Mouse (Mus musculus) ES-E14 (cell line): ENCODE data around the gene Ivd. TPM values are rescaled to one million over a fixed set of nuclear protein-coding genes. Genes with fewer than 3 reads are reported as not detected.

Experiments used
- DNase-seq: peaks from one replicate; pipeline ENCODE4 v3.0.0-alpha.2; 2013; ENCODE audit warnings: low read depth, low spot score
- H3K27ac ChIP-seq: 2 replicates; pipeline ENCODE4 v1.5.1; 2012; ENCODE audit warnings: low read depth, mild to moderate bottlenecking, low read length, moderate library complexity, mixed read lengths; ENCODE audit not compliant: poor library complexity, insufficient read depth, severe bottlenecking
- H3K36me3 ChIP-seq: 2 replicates; pipeline ENCODE4 v1.6.1; 2012; ENCODE audit warnings: mild to moderate bottlenecking, low read length, moderate library complexity, mixed read lengths; ENCODE audit not compliant: control insufficient read depth, poor library complexity, insufficient read depth, severe bottlenecking
- H3K4me1 ChIP-seq, 2 experiments: fragments of 150-350 bp in 1 of 2; sonication (generic) in 1 of 2; 2 replicates each; pipeline ENCODE4 v1.6.1; 2012; ENCODE audit warnings: low read length in 2 of 2, mild to moderate bottlenecking in 1 of 2, mixed read lengths in 1 of 2; ENCODE audit not compliant: control insufficient read depth in 2 of 2, insufficient read depth in 2 of 2, poor library complexity in 1 of 2
- H3K4me3 ChIP-seq, 2 experiments: fragments of 150-350 bp in 1 of 2; sonication (generic) in 1 of 2; 2 replicates each; pipeline ENCODE4 v1.5.1; 2012; ENCODE audit warnings: low read length in 2 of 2, low read depth in 1 of 2, mild to moderate bottlenecking in 1 of 2, mixed read lengths in 1 of 2; ENCODE audit not compliant: insufficient read depth in 1 of 2, poor library complexity in 1 of 2, severe bottlenecking in 1 of 2
- H3K9ac ChIP-seq: 2 replicates; pipeline ENCODE4 v1.6.1; 2012; ENCODE audit warnings: low read depth, mild to moderate bottlenecking, low read length, mixed read lengths; ENCODE audit not compliant: poor library complexity, insufficient read depth, severe bottlenecking
- H3K9me3 ChIP-seq: fragments of 150-350 bp; sonication (generic); 2 replicates; pipeline ENCODE4 v1.6.1; 2012; ENCODE audit warnings: low read depth, mild to moderate bottlenecking, low read length; ENCODE audit not compliant: control insufficient read depth, insufficient read depth
- CHD2 ChIP-seq: IDR thresholded peaks from 2 replicates; pipeline ENCODE4 v1.6.1; 2014; ENCODE audit warnings: mild to moderate bottlenecking, low read depth, low read length, inconsistent platforms
- HCFC1 ChIP-seq: IDR thresholded peaks from 2 replicates; pipeline ENCODE4 v1.6.1; 2012; ENCODE audit warnings: low read length, inconsistent platforms, borderline replicate concordance; ENCODE audit not compliant: insufficient read depth
- MAFK ChIP-seq: IDR thresholded peaks from 2 replicates; pipeline ENCODE4 v1.6.1; 2014; ENCODE audit warnings: mild to moderate bottlenecking, low read depth, low read length, inconsistent platforms; ENCODE audit not compliant: insufficient read depth
- ZC3H11A ChIP-seq: IDR thresholded peaks from 2 replicates; pipeline ENCODE4 v1.6.1; 2012; ENCODE audit warnings: low read depth, mild to moderate bottlenecking, inconsistent platforms, low read length, borderline replicate concordance
- ZNF384 ChIP-seq: IDR thresholded peaks from 2 replicates; pipeline ENCODE4 v1.6.1; 2012; ENCODE audit warnings: low read depth, low read length, inconsistent platforms
- in situ Hi-C, 2 experiments: fragments of 600-800 bp; cut with MboI; formaldehyde crosslinking; loops; one replicate each; pipeline ENCODE4 v1.15.1; 2025; ENCODE audit warnings: low sequenced_read_pairs in 2 of 2, inconsistent platforms in 1 of 2; ENCODE audit not compliant: unreplicated experiment in 2 of 2
- total RNA-seq: library from RNA; depleted of rRNA; stranded (reverse); fragments of 300-350 nt; gene quantifications from 2 replicates; pipeline ENCODE4 v1.2.3, GENCODE M21; 2012; rRNA removed

Ivd gene
- total RNA-seq, result 19.6 and 24.9 TPM in 2 replicates

DNA sequence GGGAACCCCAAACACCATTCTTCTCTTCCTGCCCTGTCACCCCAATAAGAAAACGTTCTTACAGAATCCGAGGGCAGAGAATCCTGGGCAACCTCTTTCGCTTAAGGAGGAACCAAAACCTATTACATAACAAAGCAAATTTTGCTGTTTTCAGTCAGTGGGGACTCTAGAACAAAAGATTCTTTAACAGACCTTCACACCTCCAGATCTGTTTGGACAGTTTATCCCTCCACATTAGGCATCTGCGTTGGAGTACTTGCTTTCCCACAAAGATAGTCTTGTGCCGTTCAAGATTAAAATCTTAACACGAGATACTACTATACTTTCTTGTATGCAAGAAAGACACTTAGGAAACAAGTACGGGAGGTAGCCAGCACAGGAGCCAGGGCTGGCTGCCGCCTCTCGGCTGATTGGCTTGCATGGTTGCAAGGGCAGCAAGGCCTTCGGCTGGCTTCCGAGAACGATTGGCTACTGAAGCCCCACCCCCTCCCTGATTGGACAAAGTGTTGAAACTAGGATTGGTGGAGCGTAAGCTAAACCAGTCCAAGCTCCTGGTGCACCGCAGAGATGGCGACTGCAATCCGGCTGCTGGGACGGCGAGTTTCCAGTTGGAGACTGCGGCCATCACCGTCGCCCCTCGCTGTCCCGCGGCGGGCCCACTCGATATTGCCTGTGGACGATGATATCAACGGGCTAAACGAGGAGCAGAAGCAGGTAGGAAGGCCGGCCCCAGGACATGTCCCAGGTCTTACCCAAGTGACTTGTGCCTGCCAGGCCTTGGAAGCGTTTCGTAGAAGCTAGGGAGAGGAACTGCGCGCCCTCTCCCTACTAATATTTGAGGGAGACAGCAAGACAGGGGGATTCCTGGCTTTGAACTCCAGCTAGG is at the start of gene Ivd:
Gene Ivd, plus strand, starts transcription at position 501 of the 886 bp plus-strand sequence.
- Histone ChIP-seq H3K27ac (no peak within 1 kb of the TSS), H3K4me3 (peak within 1 kb of the TSS; percentile 82 to 88), H3K4me1 (peaks cover 0 to 1% of the 10 kb centered on the region in 2 experiments; a peak in 1 of 4 replicates), H3K9me3 (no peaks in the 10 kb centered on the region), H3K36me3 (no peaks in the 10 kb centered on the region), H3K9ac (peak within 1 kb of the TSS; percentile 92)
- peak; percentile 93 for TF ChIP-seq CHD2
- no peak for TF ChIP-seq ZC3H11A
- in situ Hi-C loops, result no loop called here
- DNase-seq, result peak; percentile 96

- in situ Hi-C loops, result no loop called here
- peaks cover 6% of the 10 kb centered on the region for H3K36me3 ChIP-seq
These were observed 49.0 kb upstream of the Ivd start for GRCm38 (mm10) chr2:118812724-118813123.

GRCm38 (mm10) chr2:118813981-118814836 is 47.5 kb upstream of the Ivd start, which contains the start of gene Knstrn:
Knstrn (plus strand) TSS chr2:118814003.
- in situ Hi-C loops, result no loop called here
- peak; percentile 89 for DNase-seq
- Histone ChIP-seq H3K9ac (peak within 1 kb of the TSS; percentile 91), H3K4me3 (peak within 1 kb of the TSS; percentile 96 to 97), H3K9me3 (no peaks in the 10 kb centered on the region), H3K27ac (no peak within 1 kb of the TSS), H3K36me3 (peaks cover 15% of the 10 kb centered on the region), H3K4me1 (peaks cover 0 to 3% of the 10 kb centered on the region in 2 experiments; a peak in 2 of 4 replicates)
- TF ChIP-seq HCFC1 (peak; percentile 92), ZC3H11A (no peak), ZNF384 (no peak)

More at GRCm38 (mm10) chr2:118812724-118813123, 49.0 kb upstream of the Ivd start:
- H3K4me3 ChIP-seq, result no peak overlapping the region
- DNase-seq, result no peak
- TF ChIP-seq CHD2 (no peak), MAFK (no peak), ZC3H11A (no peak), ZNF384 (no peak), HCFC1 (no peak)
- peaks cover 0 to 3% of the 10 kb centered on the region in 2 experiments; a peak in 2 of 4 replicates for H3K4me1 ChIP-seq
- no peak overlapping the region for H3K27ac ChIP-seq
- no peaks in the 10 kb centered on the region for H3K9me3 ChIP-seq
- H3K9ac ChIP-seq, result no peak overlapping the region

- no peaks in the 10 kb centered on the region for H3K9me3 ChIP-seq
- no peaks in the 10 kb centered on the region for H3K4me1 ChIP-seq
- no peak overlapping the region for H3K27ac ChIP-seq
- no peak overlapping the region for H3K4me3 ChIP-seq
- TF ChIP-seq ZC3H11A (no peak), CHD2 (no peak), HCFC1 (no peak), ZNF384 (no peak), MAFK (no peak)
- peaks cover 31% of the 10 kb centered on the region for H3K36me3 ChIP-seq
- in situ Hi-C loops, result no loop called here
- H3K9ac ChIP-seq, result no peak overlapping the region
- DNase-seq, result no peak
These were observed 39.0 kb upstream of the Ivd start for GRCm38 (mm10) chr2:118822800-118823199.
